Mouse (Mus musculus) G1E-ER4 (cell line): ENCODE results near the gene Gm20388. TPM values are rescaled to one million over a fixed set of nuclear protein-coding genes. Genes with fewer than 3 reads are reported as not detected.

Source experiments
- GATA1 ChIP-seq: IDR thresholded peaks from one replicate; pipeline ENCODE4 v1.8.0; 2012; ENCODE audit warnings: low read length, inconsistent platforms
- polyA plus RNA-seq: library from polyadenylated mRNA; stranded (reverse); fragments of >175 nt; gene quantifications from 2 replicates; pipeline ENCODE4 v1.2.3, GENCODE M21; 2012

Gm20388 gene
- polyA plus RNA-seq, 1 experiment: not detected

DNA sequence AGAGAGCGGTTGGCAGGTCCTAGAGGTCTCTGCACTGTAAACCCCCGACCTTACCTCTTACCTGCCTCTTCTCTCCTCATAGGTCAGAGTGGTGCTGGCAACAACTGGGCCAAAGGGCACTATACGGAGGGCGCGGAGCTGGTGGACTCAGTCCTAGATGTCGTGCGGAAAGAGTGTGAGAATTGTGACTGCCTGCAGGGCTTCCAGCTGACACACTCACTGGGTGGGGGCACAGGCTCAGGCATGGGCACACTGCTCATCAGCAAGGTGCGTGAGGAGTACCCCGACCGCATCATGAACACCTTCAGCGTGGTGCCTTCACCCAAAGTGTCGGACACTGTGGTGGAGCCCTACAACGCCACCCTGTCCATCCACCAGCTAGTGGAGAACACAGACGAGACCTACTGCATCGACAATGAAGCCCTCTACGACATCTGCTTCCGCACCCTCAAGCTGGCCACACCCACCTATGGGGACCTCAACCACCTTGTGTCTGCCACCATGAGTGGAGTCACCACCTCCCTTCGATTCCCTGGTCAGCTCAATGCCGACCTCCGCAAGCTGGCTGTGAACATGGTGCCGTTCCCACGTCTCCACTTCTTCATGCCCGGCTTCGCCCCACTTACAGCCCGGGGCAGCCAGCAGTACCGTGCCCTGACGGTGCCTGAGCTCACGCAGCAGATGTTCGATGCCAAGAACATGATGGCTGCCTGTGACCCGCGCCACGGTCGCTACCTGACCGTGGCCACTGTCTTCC, 3510.1 kb downstream of the Gm20388 start:
- TF ChIP-seq GATA1: no peak

- TF ChIP-seq GATA1: no peak
Observed at GRCm38 (mm10) chr8:123421325-123421724, 3510.7 kb downstream of the Gm20388 start.

- no peak for TF ChIP-seq GATA1
Observed at GRCm38 (mm10) chr8:123422056-123422780, 3511.6 kb downstream of the Gm20388 start.

DNA sequence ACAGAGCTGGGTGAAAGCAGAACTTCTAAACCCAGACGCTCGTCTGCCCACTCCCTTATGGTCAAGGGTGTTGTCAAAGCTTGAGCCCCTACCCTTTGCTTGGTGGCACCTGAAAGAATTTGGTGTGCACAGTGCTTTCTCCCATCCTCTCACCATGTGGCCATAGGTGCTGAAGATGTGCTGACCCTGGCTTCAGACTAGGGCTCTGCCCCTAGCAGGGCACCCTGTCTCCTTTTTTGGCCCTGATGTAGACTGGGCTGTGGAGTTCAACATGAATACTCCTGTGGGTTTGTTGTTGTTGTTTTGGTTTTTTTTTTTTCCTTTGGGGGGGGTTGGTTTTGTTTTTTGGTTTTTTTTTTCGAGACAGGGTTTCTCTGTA, 3512.1 kb downstream of the Gm20388 start:
- no peak for TF ChIP-seq GATA1

GRCm38 (mm10) chr8:123423441-123423840, 3512.8 kb downstream of the Gm20388 start, which contains the start of gene Def8:
Gene Def8 (plus strand): TSS chr8:123423527.
- no peak for TF ChIP-seq GATA1

GRCm38 (mm10) chr8:123426511-123427509, 3516.2 kb downstream of the Gm20388 start:
- no peak for TF ChIP-seq GATA1

DNA sequence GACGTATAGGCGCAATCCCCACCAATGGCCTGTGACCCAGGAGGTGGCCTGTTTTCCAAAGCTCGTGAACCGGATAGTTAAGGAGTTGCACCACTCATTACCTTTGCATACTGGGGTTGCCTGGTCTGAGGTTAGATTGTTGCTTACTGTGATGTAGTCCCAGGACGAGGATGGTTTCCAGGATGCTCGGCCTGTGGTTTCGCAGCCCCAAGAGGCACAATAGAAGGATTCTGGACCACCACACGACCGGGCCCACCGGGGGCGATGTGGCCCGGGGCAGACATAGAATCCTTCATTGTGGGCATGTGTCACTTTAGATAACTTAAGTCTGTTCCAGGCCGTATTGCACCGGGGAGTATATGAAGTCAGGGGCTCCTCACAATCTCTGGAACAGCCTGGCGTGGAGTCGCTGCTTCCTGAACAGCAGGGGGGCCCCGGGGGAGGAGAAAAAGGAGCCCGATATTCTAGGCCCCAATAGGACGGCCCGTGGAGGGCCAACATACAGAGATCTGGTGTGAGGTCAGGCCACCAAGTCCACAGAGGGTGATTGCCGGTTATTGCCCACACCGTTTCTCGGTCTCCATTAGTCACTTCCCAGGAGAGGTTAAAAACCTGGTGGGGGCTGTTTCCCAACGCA, 3517.1 kb downstream of the Gm20388 start:
- no peak for TF ChIP-seq GATA1

- no peak for TF ChIP-seq GATA1
Observed at GRCm38 (mm10) chr8:123428343-123428893, 3517.8 kb downstream of the Gm20388 start.

DNA sequence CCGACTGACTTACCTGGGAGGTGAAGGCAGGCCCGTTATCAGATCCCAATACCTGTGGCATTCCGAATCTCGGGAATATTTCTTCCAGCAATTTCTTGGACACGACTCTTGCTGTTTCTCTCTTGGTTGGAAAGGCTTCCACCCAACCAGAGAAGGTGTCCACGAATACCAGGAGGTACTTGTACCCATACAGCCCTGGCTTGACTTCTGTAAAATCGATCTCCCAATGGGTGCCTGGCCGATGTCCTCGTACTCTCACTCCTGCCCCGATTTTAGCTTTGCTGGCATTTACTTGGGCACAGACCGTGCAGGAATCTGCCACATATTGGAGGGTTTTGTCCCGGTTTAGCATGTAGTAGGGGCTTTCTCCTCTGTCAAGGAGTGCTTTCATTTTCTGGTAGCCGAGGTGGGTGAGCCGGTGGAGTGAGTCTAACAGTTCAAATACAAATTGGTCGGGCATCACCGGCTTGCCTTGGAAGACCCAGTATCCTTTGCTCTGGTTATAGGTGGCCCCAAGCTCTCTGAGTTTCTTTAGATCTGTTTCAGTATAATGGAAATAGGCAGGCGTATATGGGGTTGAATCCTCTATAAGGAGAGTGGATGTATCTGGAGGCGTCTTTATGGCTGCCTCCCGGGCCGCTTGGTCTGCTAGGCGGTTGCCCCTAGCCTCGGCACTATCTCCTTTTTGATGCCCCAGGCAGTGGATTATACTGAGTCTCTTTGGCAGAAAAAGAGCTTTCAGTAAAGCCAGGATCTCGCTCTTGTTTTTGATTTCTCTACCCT, 3518.5 kb downstream of the Gm20388 start:
- TF ChIP-seq GATA1: no peak

DNA sequence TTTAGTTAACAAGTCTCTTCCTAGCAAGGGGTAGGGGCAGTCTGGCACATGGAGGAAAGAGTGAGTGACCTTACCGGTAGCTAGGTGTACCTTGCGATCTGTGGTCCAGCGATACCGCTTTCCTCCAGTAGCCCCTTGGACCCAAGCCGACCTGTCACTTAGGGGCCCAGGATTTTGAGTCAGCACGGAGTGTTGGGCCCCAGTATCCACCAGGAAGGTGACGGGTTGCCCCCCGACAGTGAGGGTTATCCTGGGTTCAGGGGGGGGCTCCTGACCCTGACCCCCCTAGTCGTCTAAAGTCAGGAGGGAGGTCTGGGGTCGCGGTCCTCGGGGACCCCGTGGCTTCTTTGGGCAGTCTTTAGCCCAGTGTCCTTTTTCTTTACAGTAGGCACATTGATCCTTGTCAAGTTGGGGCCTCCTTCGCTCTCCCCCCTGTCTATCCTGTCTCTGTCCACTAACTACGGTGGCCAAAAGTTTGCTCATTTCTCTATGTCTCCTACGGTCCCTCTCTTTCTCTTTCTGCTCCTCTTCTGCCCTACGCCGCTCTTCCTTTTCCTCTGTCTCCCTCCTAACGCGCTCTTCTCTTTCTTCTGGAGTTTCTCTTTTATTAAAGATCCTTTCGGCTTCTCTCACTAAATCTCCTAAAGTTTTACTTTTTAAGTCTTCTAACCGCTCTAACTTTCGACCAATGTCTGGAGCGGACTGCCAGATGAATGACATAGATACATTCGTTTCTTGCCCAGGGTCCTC, 3521.2 kb downstream of the Gm20388 start:
- TF ChIP-seq GATA1: no peak

GRCm38 (mm10) chr8:123432381-123432780, 3521.7 kb downstream of the Gm20388 start:
- no peak for TF ChIP-seq GATA1

- TF ChIP-seq GATA1: no peak
Observed at GRCm38 (mm10) chr8:123441788-123442187, 3531.1 kb downstream of the Gm20388 start.

- no peak for TF ChIP-seq GATA1
Observed at GRCm38 (mm10) chr8:123442351-123442750, 3531.7 kb downstream of the Gm20388 start.
